Mouse (Mus musculus): ENCODE results near the gene Ubn2.
"Not testable (repeated sequence)": the region's sequence is repeated elsewhere in the genome, so short reads cannot be mapped to it uniquely, and the experiment has no call there.

Ubn2 gene

DNA sequence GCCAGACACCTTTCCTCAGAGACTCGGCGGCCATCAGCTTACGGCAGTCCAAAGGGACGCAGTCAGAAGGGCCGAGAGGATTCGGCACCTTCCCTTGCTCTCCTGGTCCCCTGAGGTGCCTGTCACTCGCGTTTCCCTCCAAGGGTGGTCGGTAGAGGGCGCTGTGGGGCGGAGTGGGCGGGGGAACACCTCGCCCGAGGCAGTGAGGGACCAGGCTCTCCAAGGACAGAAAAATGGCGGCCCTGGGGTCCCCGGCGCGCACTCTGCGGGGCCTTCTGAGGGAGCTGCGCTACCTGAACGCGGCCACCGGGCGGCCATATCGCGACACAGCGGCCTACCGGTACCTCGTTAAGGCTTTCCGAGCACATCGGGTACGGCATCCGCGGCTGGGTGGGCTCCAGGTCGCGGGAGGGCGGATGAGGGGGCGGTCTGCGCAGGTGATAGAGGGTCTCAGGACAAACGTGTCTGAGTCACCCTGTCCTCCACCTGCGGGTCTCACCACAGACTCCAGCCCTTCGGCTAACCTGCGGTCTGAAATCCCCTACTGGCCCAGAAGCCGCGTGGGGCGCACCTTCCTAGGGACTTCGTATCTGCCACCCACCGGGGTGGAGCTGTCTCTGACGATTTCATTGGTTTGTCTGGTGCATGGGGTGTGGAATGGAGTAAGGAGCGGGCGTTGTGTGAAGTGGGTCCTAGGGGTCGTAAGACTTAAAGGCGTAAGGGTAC is 101.1 kb downstream of the Ubn2 start:
- DNase-seq (ENCODE audit: low spot score), result peak; percentile 97

- no peak for DNase-seq (ENCODE audit: low spot score)
Measured at GRCm38 (mm10) chr6:38535366-38535690, 101.6 kb downstream of the Ubn2 start.

DNA sequence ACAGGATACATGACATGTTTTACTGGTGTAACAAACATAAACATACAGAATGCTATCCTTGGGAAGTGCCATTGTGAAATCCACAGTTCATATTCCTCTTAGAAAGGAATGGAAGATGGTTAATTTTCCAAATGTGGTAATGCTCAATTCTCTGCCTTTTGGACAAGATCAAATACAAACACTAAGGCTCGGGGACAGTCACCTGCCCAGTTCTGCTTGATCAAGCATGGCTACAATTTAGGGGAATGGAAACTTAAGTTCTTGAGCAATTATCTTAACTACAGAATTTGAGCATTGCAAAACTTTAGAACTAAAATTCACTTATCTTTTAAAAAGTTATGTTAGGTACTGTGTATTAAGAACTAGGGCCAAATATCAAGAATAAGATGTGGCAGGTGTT is 102.0 kb downstream of the Ubn2 start:
- DNase-seq (ENCODE audit: low spot score), result no peak

DNA sequence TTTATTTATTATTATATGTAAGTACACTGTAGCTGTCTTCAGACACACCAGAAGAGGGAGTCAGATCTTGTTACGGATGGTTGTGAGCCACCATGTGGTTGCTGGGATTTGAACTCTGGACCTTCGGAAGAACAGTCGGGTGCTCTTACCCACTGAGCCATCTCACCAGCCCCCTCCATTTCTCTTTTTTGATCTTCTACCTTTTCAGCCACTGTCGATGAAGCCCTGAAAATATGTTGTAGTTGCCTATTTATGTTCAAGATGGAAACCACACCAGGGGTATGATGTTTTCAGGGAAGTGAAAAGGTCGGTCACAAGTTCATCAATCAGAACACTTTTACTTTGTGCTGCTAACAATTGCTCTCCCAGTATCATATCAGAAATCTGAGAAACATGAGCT is 110.4 kb downstream of the Ubn2 start:
- not testable (repeated sequence) for DNase-seq (ENCODE audit: low spot score)

GRCm38 (mm10) chr6:38547005-38547404 is 113.3 kb downstream of the Ubn2 start:
- DNase-seq (ENCODE audit: low spot score), result not testable (repeated sequence)

- no peak for DNase-seq (ENCODE audit: low spot score)
Measured at GRCm38 (mm10) chr6:38547707-38548106, 114.0 kb downstream of the Ubn2 start.

DNA sequence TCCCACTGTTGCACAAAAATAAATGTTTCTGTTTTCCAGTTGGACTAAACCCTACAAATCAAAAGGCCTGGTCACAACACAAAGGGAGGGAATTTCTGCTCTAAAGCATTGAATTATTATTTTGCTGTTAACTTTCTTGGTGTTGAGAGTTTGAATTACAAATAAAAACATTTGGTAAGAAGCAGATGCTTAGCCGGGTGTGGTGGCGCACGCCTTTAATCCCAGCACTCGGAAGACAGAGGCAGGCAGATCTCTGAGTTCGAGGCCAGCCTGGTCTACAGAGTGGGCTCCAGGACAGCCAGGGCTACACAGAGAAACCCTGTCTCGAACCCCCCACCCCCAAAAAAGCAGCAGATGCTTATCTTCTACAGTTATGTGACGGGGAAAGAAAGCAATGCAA is 114.8 kb downstream of the Ubn2 start:
- not testable (repeated sequence) for DNase-seq (ENCODE audit: low spot score)

DNA sequence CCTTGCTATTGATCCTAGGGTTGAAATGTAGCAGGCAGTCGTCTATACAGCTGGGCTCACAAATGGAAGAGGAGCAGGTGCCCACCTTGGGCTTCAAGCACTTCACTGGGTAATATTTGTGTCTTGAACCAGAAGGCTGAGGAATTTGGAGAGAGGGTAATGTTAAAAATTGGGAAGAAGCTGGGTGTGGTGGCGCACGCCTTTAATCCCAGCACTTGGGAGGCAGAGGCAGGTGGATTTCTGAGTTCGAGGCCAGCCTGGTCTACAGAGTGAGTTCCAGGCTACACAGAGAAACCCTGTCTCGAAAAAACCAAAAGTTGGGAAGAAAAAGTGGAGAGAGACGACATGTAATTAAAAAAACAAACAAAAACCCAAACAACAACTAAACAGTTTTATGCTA is 116.1 kb downstream of the Ubn2 start:
- DNase-seq (ENCODE audit: low spot score), result not testable (repeated sequence)

DNA sequence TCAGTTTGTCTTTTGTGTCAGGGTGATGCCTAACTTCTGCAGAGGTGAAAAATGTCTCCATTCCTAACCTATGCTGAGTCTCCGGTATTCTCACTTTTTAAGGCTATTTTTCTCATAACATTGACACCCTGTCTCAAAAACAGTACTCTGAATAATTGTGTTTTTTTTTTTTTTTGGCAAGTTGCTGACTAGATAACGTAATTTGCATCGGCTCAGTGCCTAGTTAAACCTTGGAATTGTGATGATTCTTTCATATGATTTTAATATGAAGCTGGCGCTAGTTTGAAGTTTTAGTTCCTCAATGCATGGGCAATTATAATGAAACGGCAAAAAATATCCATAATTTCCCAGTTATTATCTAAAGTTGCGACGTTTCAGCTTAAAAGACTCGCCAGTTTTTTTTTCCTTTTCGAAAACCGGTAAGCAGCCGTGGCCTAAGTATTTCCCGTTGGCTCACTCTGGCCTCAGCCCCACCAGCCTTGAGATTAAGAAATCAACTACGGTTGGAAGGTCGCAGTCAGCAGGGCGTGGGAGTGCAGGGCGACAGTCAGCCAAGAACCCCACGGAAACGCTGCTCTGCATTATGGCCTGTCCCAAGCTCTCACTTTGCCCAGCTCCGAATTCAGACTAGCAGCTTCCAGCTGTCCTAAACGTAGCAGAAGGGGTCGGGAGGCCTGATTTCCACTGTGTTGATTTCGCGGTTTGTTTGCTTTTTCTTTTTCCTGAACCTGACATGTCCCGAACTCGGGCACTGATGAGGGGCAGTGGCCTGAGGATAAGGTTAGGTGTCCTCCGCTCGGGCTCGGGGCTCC is 116.7 kb downstream of the Ubn2 start:
- peak; percentile 81 for DNase-seq (ENCODE audit: low spot score)

GRCm38 (mm10) chr6:38551062-38551988 is 117.6 kb downstream of the Ubn2 start, which contains the start of gene Luc7l2:
TSS of gene Luc7l2 (plus strand) at chr6:38551334.
- peak; percentile 96 for DNase-seq (ENCODE audit: low spot score)

DNA sequence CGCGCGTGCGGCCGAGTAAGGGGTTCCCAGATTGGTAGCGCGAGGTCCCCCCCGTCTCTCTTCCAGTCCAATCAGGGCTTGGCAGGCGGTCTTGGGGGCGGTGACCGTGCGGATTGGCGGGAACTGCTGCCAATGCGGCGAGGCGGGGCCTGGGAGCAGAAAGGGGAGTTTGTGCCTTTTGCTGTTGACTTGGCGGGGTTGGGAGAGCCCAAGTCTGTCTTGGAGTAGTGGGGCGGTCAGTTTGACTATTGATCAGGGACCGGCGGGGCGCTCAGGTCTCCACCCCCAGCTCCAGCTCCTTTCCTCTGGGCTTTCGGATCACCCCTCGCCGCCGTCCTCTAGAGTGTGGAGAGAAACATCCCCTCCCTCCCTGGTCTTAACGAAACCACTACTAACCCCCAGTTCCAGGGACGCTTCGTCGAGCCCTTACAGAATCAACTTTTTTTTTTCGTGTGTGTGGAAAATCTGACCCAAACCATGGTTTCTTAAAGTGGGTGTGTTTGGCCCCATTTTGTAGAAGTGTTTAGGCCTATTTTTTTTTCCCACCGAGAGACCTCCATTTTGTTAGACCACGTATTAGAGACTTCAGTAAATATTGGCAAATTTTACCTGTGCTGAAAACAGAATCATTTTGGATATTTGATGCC is 118.4 kb downstream of the Ubn2 start:
- DNase-seq (ENCODE audit: low spot score), result peak; percentile 99

GRCm38 (mm10) chr6:38552636-38553000 is 118.9 kb downstream of the Ubn2 start:
- DNase-seq (ENCODE audit: low spot score), result no peak

Data from lung, postnatal 25 days (tissue).